Mouse (Mus musculus) stomach, embryonic 16.5 days (tissue): ENCODE data around the gene 1700069L16Rik. TPM values are rescaled to one million over a fixed set of nuclear protein-coding genes. Genes with fewer than 3 reads are reported as not detected.

ENCODE experiments used
- ATAC-seq: fragments of 200-750 bp; cut with Nextera tagmentation; 2 replicates; pipeline ENCODE4 v1.8.0; 2017; ENCODE audit warnings: moderate number of reproducible peaks, moderate TSS enrichment; ENCODE audit not compliant: insufficient read depth, low FRiP score
- H3K27ac ChIP-seq: fragments of 300-500 bp; sonication (generic); 2 replicates; pipeline ENCODE4 v1.5.1; 2014; ENCODE audit warnings: low read length
- H3K27me3 ChIP-seq: fragments of 300-500 bp; sonication (generic); 2 replicates; pipeline ENCODE4 v1.6.1; 2014; ENCODE audit warnings: low read length, control low read depth, mixed read lengths; ENCODE audit not compliant: control insufficient read depth, insufficient read depth
- H3K36me3 ChIP-seq: fragments of 300-500 bp; sonication (generic); 2 replicates; pipeline ENCODE4 v1.6.1; 2014; ENCODE audit warnings: low read length; ENCODE audit not compliant: control insufficient read depth, insufficient read depth
- H3K4me1 ChIP-seq: fragments of 300-500 bp; sonication (generic); 2 replicates; pipeline ENCODE4 v1.6.1; 2014; ENCODE audit warnings: low read length, control low read depth, mixed read lengths; ENCODE audit not compliant: control insufficient read depth, insufficient read depth
- H3K4me2 ChIP-seq: fragments of 300-500 bp; sonication (generic); 2 replicates; pipeline ENCODE4 v1.6.1; 2014; ENCODE audit warnings: low read depth, low read length, mixed read lengths
- H3K4me3 ChIP-seq: fragments of 300-500 bp; sonication (generic); replicated peaks from 2 replicates; pipeline ENCODE4 v1.5.1; 2014; ENCODE audit warnings: mild to moderate bottlenecking, low read length
- H3K9ac ChIP-seq: fragments of 300-500 bp; sonication (generic); 2 replicates; pipeline ENCODE4 v1.6.1; 2014; ENCODE audit warnings: low read length
- H3K9me3 ChIP-seq: fragments of 300-500 bp; sonication (generic); replicated peaks from 2 replicates; pipeline ENCODE4 v1.6.1; 2016; ENCODE audit warnings: low read length, control low read depth; ENCODE audit not compliant: control insufficient read depth
- WGBS: fragments of 180-500 bp; shearing (Covaris S2); extraction: QIAGEN DNeasy Blood & Tissue Kit; methylation state at CpG from one replicate; pipeline ENCODE4 v1.1.7; 2014; 5-methylcytosine and 5-hydroxymethylcytosine counted together
- polyA plus RNA-seq: library from polyadenylated mRNA; unstranded; fragments of >200 nt; fragmentation: Nextera tagmentation; extraction: Ambion mirVana; gene quantifications from 2 replicates; pipeline ENCODE4 v1.2.1, GENCODE M21; 2015

Gene 1700069L16Rik
- polyA plus RNA-seq, 1 experiment from 2014 or later = not detected

DNA sequence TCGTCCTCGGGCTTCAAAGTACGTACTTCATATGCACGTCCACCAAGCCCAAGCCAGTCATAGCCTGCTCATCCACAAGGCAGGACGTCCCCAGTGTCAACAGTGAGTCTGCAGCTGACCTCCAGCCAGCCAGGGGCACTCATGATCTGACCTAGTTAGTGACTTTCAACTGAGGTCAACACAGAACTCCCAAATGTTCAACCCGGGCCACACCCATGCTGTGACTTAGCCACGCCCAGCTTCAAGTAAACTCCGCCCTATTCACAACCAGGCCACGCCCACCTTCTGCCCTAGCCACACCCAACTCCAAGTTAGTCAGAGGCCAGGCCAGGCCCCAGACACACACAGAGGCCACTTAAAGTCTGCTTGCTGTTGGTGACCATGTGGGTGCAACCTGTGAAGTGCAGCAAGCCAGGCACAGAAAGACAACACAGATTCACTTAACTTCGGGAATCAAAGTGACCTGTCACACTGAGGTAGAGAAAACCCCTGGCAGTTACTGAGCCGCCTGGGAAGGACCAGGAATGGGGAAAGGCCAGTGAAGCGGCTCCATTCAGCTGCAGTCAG, 59.9 kb downstream of the 1700069L16Rik start:
- Histone ChIP-seq H3K4me3 (no peak overlapping the region), H3K36me3 (no peaks in the 10 kb centered on the region), H3K27me3 (no peaks in the 10 kb centered on the region), H3K27ac (no peak overlapping the region), H3K9ac (no peak overlapping the region), H3K4me2 (no peak overlapping the region), H3K4me1 (no peaks in the 10 kb centered on the region), H3K9me3 (no peaks in the 10 kb centered on the region)
- ATAC-seq = no peak
- WGBS = 63% methylated on average over 12 of the region's 12 CpGs

DNA sequence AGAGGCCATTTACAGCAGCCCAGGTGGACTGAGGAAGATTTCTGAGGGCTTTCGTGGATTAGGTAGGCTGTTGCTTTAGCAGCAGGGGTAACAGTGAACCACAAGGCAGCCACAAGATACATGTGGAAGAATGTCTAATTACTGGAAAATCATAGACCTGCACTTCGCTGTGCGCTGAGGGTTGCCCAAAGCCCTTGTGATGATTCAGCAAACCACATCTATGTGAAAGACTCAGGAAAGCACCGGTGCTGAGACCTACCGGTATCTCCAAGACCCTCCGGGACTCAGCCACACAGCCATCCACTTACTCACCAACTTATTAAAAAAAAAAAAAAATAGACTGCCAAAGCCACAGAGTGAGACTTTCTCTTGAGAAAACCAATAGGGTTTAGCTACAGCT, 60.4 kb downstream of the 1700069L16Rik start:
- no peak for ATAC-seq
- Histone ChIP-seq H3K9me3 (no peaks in the 10 kb centered on the region), H3K27ac (no peak overlapping the region), H3K4me3 (no peak overlapping the region), H3K27me3 (no peaks in the 10 kb centered on the region), H3K4me1 (no peaks in the 10 kb centered on the region), H3K4me2 (no peak overlapping the region), H3K9ac (no peak overlapping the region), H3K36me3 (no peaks in the 10 kb centered on the region)
- WGBS = 85% methylated on average over 6 of the region's 6 CpGs

DNA sequence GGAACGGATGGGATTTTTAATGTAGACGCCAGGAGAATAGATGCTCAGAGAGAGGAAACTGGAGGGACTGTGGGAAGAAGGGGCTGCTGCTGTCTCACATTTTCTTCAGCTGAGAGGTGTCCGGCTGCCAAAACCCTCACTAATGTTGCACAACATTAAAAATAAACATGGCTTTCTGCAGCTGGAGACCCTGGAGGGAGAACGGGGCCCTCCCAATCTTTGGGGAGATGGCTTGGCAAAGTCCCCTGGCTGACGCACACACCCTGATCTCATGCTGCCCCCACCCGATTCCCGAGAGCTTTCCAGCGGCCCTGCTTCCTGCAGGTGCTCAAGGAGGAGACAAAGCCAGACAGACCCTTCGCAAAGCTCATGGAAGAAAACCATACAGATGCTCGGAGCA, 63.7 kb downstream of the 1700069L16Rik start:
- Histone ChIP-seq H3K4me1 (no peaks in the 10 kb centered on the region), H3K9ac (no peak overlapping the region), H3K4me2 (no peak overlapping the region), H3K27me3 (no peaks in the 10 kb centered on the region), H3K36me3 (no peaks in the 10 kb centered on the region), H3K4me3 (no peak overlapping the region), H3K9me3 (no peaks in the 10 kb centered on the region), H3K27ac (no peak overlapping the region)
- peak; percentile 75 for ATAC-seq
- 47% methylated on average over 10 of the region's 10 CpGs for WGBS

DNA sequence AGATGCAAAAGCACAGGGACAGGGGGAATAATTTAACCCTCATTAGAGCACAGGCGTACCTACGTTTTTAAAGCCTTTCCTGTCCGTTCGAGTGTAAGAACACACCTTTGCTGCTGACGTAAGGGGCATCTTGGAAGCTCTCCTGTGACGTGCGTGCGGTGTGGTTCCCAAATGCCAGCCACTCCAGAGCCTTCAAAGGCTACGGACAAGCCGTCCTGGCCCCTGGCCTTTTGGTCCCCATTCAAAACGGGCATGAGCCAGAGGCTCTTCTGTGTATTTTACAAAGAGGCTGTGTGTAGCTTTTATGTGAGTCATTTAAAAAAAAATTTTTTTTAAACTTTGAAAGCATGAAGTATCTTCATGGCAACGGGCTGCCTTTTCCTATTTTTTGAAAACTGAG, 69.8 kb downstream of the 1700069L16Rik start:
- Histone ChIP-seq H3K4me1 (peaks cover 6% of the 10 kb centered on the region; the same call in 1 of the 2 replicates), H3K27me3 (peaks cover 6% of the 10 kb centered on the region), H3K9me3 (no peaks in the 10 kb centered on the region), H3K36me3 (no peaks in the 10 kb centered on the region), H3K4me3 (no peak overlapping the region), H3K4me2 (no peak overlapping the region), H3K27ac (no peak overlapping the region), H3K9ac (no peak overlapping the region)
- WGBS = 80% methylated on average over 12 of the region's 12 CpGs
- no peak for ATAC-seq

GRCm38 (mm10) chr5:113654206-113654605, 70.4 kb downstream of the 1700069L16Rik start:
- Histone ChIP-seq H3K27ac (no peak overlapping the region), H3K9ac (no peak overlapping the region), H3K4me3 (no peak overlapping the region), H3K27me3 (peaks cover 6% of the 10 kb centered on the region), H3K4me2 (no peak overlapping the region), H3K36me3 (no peaks in the 10 kb centered on the region), H3K9me3 (no peaks in the 10 kb centered on the region), H3K4me1 (peaks cover 6% of the 10 kb centered on the region; the same call in 1 of the 2 replicates)
- WGBS = 75% methylated on average over 11 of the region's 11 CpGs
- ATAC-seq = no peak

DNA sequence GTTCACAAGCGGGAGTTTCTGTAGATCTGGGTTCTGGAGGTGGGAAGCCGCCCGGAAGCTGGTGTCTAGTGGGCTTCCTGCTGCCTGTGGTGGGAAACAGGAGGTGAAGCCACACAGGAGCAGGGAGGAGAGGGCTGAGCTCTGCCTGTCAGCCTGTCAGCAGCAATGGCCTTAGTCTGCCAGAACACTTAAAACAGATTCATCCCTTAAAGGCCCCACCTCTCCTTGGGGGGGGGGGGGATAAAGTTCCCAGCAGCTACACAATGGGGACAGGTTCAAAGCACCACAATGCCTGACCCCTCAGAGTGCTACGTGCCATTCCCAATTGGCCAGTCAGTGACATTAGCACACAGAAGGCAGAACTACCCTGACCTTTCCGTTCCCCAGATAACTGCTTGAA, 72.4 kb downstream of the 1700069L16Rik start:
- no peak overlapping the region for H3K4me3 ChIP-seq
- no peaks in the 10 kb centered on the region for H3K9me3 ChIP-seq
- H3K4me1 ChIP-seq = peaks cover 11% of the 10 kb centered on the region; the same call in 1 of the 2 replicates
- no peak overlapping the region for H3K27ac ChIP-seq
- WGBS = 25% methylated on average over 5 of the region's 5 CpGs
- no peaks in the 10 kb centered on the region for H3K36me3 ChIP-seq
- no peak overlapping the region for H3K4me2 ChIP-seq
- no peak for ATAC-seq
- peaks cover 6% of the 10 kb centered on the region for H3K27me3 ChIP-seq
- H3K9ac ChIP-seq = no peak overlapping the region

DNA sequence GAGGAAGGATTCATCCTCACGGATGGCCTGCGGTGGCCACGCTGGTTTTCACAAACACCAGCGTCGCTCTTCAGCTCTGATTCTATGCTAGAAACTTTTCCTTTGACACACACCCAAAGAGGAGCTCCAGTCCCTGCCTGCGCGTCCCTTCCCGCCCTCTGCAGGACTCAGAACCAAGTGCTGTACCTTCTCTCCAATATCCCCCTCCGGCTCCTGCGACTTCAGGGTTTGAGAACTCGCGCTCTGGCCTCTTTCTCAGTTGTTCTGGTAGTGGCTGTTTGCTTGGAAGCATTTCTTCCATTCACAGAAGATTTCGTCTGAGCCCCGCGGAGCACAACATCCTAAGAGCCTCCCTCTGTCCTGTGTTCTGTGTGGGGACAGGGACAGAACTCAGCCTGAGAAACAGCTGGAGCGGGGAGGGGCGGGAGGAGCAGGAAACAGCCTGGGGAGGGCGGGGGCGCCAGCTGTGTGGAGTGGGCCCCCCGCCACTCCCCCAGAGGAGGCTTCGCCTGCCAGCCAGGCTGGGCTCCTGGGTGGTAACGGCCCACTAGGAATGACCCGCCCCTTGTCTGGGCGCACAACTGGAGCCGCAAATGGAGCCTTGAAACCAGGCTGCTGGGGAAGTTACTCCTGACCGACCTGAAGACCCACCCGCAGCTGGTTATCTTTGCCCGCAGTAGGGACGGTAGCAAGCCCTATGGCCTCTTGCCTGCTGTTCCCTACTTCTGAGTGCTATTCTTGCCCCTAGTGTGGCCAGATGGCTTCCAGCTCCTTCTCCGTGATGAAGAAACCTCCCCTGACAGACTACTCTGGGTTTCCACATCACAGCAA, 74.3 kb downstream of the 1700069L16Rik start, which contains the start of gene Cmklr1:
TSS of gene Cmklr1 (minus strand) at position 392 of the 831 bp plus-strand sequence.
- 6% methylated on average over 30 of the region's 30 CpGs for WGBS
- Histone ChIP-seq H3K36me3 (no peaks in the 10 kb centered on the region), H3K4me3 (peak within 1 kb of the TSS; percentile 38), H3K4me2 (peak within 1 kb of the TSS; percentile 41), H3K9ac (peak within 1 kb of the TSS; percentile 36), H3K9me3 (no peaks in the 10 kb centered on the region), H3K27ac (peak within 1 kb of the TSS; percentile 31; the same call in 1 of the 2 replicates), H3K27me3 (peaks cover 6% of the 10 kb centered on the region), H3K4me1 (peaks cover 11% of the 10 kb centered on the region; the same call in 1 of the 2 replicates)
- ATAC-seq = peak; percentile 71; the same call in 1 of the 2 replicates

- no peak for ATAC-seq
- H3K4me1 ChIP-seq = peaks cover 11% of the 10 kb centered on the region; the same call in 1 of the 2 replicates
- H3K4me2 ChIP-seq = peak overlapping the region; percentile 41; the same call in 1 of the 2 replicates
- WGBS = 79% methylated on average over 5 of the region's 5 CpGs
- no peak overlapping the region for H3K9ac ChIP-seq
- H3K27ac ChIP-seq = no peak overlapping the region
- H3K9me3 ChIP-seq = no peaks in the 10 kb centered on the region
- peaks cover 6% of the 10 kb centered on the region for H3K27me3 ChIP-seq
- H3K4me3 ChIP-seq = no peak overlapping the region
- H3K36me3 ChIP-seq = no peaks in the 10 kb centered on the region
Measured at GRCm38 (mm10) chr5:113648647-113649211, 75.8 kb downstream of the 1700069L16Rik start.

DNA sequence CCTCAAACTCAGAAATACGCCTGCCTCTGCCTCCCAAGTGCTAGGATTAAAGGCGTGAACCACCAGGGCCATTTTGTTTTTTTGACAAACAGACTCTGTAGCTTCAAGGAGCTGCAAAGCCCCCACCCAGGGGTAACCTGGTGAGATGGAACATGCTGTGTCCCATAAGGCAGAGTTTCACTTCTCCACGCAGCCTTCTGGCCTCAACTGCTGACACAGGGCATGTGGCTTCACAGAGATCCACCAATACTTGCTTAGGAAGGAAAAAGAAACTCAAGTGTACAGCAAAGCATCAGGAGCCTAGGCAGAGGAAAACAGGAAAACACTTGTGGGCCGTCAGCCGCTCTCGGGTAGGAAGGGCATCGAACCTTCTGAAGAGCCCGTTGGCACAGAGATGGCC, 77.4 kb downstream of the 1700069L16Rik start:
- no peak for ATAC-seq
- WGBS = 82% methylated on average over 8 of the region's 8 CpGs

More for the DNA sequence above, 77.4 kb downstream of the 1700069L16Rik start:
- peaks cover 11% of the 10 kb centered on the region; the same call in 1 of the 2 replicates for H3K4me1 ChIP-seq
- H3K9ac ChIP-seq = no peak overlapping the region
- no peak overlapping the region for H3K4me2 ChIP-seq
- no peak overlapping the region for H3K27ac ChIP-seq
- H3K4me3 ChIP-seq = no peak overlapping the region
- H3K27me3 ChIP-seq = peaks cover 6% of the 10 kb centered on the region
- no peaks in the 10 kb centered on the region for H3K9me3 ChIP-seq
- H3K36me3 ChIP-seq = no peaks in the 10 kb centered on the region
